Mouse (Mus musculus) bone marrow, adult 2 months (tissue): ENCODE data around the gene Rasip1.
"Not testable (repeated sequence)": the region's sequence is repeated elsewhere in the genome, so short reads cannot be mapped to it uniquely, and the experiment has no call there.

Experiments used
- CTCF ChIP-seq: fragments of 200-500 bp; IDR thresholded peaks from 2 replicates; pipeline ENCODE4 v1.5.1; 2011; ENCODE audit warnings: low read length, control low read depth; ENCODE audit not compliant: control insufficient read depth, insufficient read depth
- POLR2A ChIP-seq: fragments of 200-500 bp; IDR thresholded peaks from 2 replicates; pipeline ENCODE4 v1.6.1; 2011; ENCODE audit warnings: low read depth, mild to moderate bottlenecking, control low read depth, low read length, borderline replicate concordance; ENCODE audit not compliant: control insufficient read depth

- TF ChIP-seq POLR2A, CTCF: not testable (repeated sequence)
Measured at GRCm38 (mm10) chr7:45650484-45650883, 23.2 kb downstream of the Rasip1 start.
